Mouse (Mus musculus) T-helper 2 cell (primary cell): ENCODE results near the gene Gm45716.
"Not testable (repeated sequence)": the region's sequence is repeated elsewhere in the genome, so short reads cannot be mapped to it uniquely, and the experiment has no call there.

Experiments
- in situ Hi-C: fragments of 300-600 bp; cut with MboI, MseI; formaldehyde crosslinking; loops from one replicate; pipeline ENCODE4 v1.15.1; 2025; ENCODE audit warnings: high pct_unique_total_duplicates

Gene Gm45716

GRCm38 (mm10) chr11:90280069-90280468, 92.6 kb downstream of the Gm45716 start:
- in situ Hi-C loops: no loop called here

- in situ Hi-C loops: not testable (repeated sequence)
Measured at GRCm38 (mm10) chr11:90281943-90282342, 94.5 kb downstream of the Gm45716 start.

GRCm38 (mm10) chr11:90283159-90283558, 95.7 kb downstream of the Gm45716 start:
- in situ Hi-C loops: no loop called here

DNA sequence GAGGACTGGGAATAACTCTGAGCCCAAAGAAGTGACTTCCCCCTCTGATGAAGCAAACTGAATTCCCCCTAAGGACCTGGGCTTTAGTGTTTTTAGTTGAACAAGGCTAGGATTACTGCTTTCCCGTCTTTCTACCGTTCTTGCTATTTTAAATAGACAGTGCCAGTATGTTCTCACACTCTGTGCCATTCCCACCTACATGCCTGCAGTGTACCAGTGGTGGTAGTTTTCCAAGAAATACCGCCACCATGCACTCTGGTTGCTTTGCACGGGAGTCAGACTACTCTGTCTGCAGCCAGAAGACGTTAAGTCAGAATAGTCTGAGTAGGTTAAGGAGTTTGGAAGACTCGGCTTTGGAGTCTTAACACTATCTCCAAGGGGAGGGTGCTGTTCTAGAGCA, 96.1 kb downstream of the Gm45716 start:
- in situ Hi-C loops: no loop called here

DNA sequence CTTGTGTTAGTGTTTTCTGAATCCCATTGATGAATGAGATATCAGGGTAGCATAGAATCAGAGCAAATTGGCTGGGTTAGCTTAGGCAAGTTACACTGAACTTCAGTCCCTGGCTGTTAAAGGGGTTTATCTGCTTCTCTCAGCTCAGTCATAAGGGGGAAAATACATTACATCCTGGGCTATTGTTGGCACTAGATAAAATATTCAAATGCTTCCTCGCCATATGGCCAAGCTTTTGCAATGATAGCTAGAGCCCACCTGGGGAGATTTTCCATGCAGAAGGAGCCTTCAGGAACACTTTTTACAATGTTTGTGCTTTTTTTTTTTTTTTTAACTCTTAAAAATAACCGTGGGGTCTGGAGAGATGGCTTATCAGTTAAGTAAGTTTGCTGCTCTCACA, 96.6 kb downstream of the Gm45716 start:
- in situ Hi-C loops: no loop called here

GRCm38 (mm10) chr11:90284623-90285022, 97.1 kb downstream of the Gm45716 start:
- in situ Hi-C loops: no loop called here

GRCm38 (mm10) chr11:90286550-90287154, 99.2 kb downstream of the Gm45716 start:
- in situ Hi-C loops: no loop called here

- in situ Hi-C loops: no loop called here
Measured at GRCm38 (mm10) chr11:90291156-90291555, 103.7 kb downstream of the Gm45716 start.

DNA sequence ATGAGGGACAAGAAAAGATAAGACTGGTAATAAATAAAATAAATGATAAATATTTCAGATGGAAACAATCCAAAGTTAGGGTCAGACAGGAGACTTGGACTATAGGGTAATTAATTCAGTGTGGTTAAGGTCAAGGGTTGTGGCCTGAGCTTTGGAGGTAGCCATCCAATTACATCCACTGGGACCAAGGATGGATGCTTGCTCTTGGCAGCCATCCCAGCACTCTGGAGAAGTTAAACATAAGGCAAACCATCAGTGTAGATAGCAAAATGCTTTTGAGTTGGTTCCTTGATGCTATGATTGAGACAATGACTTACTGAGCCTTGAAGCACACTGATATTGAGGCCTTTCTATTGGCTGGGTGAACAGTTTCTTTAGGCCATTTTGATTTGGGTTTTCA, 105.3 kb downstream of the Gm45716 start:
- in situ Hi-C loops: no loop called here

DNA sequence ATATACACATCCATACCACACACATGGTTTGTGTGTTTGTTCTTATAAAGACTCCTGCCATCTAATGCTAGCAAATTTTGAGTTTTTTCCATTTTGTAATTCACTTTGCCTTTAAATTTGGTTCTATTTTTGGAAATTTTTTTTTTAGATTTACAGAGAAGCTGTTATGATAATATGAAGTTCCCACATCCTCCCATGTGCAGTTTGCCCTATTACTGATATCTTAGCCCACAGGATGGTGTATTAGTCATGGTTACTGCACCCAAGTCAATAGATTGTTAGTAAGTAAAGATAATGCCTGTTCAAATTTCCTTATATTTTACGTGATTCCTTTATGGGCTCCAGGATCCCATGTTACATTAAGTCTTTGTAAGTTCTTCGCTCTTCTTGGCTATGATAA, 107.1 kb downstream of the Gm45716 start:
- in situ Hi-C loops: no loop called here
